Mouse (Mus musculus) C2C12 (cell line): ENCODE results near the gene Entpd6. TPM values are rescaled to one million over a fixed set of nuclear protein-coding genes. Genes with fewer than 3 reads are reported as not detected.

Experiments
- H3K27me3 ChIP-seq: one replicate; pipeline ENCODE4 v1.6.1; 2011; ENCODE audit not compliant: control insufficient read depth, insufficient read depth, insufficient read length
- H3K36me3 ChIP-seq: one replicate; pipeline ENCODE4 v1.6.1; 2011; ENCODE audit not compliant: control insufficient read depth, insufficient read depth
- H3K4me3 ChIP-seq: one replicate; pipeline ENCODE4 v1.5.1; 2011; ENCODE audit warnings: mild to moderate bottlenecking, control low read depth; ENCODE audit not compliant: poor library complexity, insufficient read depth, severe bottlenecking
- H3K79me2 ChIP-seq: one replicate; pipeline ENCODE4 v1.6.1; 2011; ENCODE audit not compliant: control insufficient read depth, insufficient read depth
- H3K79me3 ChIP-seq: one replicate; pipeline ENCODE4 v1.6.1; 2011; ENCODE audit warnings: low read depth, control low read depth
- H3ac ChIP-seq: one replicate; pipeline ENCODE3; 2011; ENCODE audit warnings: low read depth; ENCODE audit not compliant: control insufficient read depth, insufficient read length
- CEBPB ChIP-seq: IDR thresholded peaks from one replicate; pipeline ENCODE4 v1.6.1; 2011; ENCODE audit warnings: low read depth, mild to moderate bottlenecking, control low read depth, moderate library complexity
- CTCF ChIP-seq: IDR thresholded peaks from one replicate; pipeline ENCODE4 v1.5.1; 2011; ENCODE audit not compliant: control insufficient read depth, insufficient read depth, insufficient read length
- FOSL1 ChIP-seq: IDR thresholded peaks from one replicate; pipeline ENCODE4 v1.8.0; 2011; ENCODE audit warnings: mild to moderate bottlenecking, low read length; ENCODE audit not compliant: poor library complexity, insufficient read depth, severe bottlenecking
- MAX ChIP-seq: IDR thresholded peaks from one replicate; pipeline ENCODE4 v1.6.1; 2011; ENCODE audit warnings: mild to moderate bottlenecking, control low read depth
- MYOD1 ChIP-seq: IDR thresholded peaks from one replicate; pipeline ENCODE4 v1.6.1; 2011; ENCODE audit warnings: low read depth; ENCODE audit not compliant: control insufficient read depth, insufficient read length
- MYOG ChIP-seq: IDR thresholded peaks from one replicate; pipeline ENCODE4 v1.6.1; 2011; ENCODE audit not compliant: control insufficient read depth, insufficient read length; ENCODE audit errors: extremely low read depth
- USF1 ChIP-seq: IDR thresholded peaks from one replicate; pipeline ENCODE4 v1.6.1; 2011; ENCODE audit warnings: low read depth, mild to moderate bottlenecking, control low read depth, moderate library complexity
- polyA plus RNA-seq: library from polyadenylated mRNA; unstranded; fragments of >200 nt; fragmentation: generic; extraction: Trizol; gene quantifications from one replicate; pipeline ENCODE4 v1.2.1, GENCODE M21; 2012; ENCODE audit warnings: missing spikeins

Gene Entpd6
- polyA plus RNA-seq, 1 experiment: 10.3 TPM

- no peak overlapping the region for H3K4me3 ChIP-seq
- H3K27me3 ChIP-seq: no peaks in the 10 kb centered on the region
- H3K79me2 ChIP-seq: no peaks in the 10 kb centered on the region
- TF ChIP-seq USF1 (no peak), MYOD1 (no peak), MYOG (no peak), CTCF (no peak)
- no peaks in the 10 kb centered on the region for H3K79me3 ChIP-seq
- H3K36me3 ChIP-seq: peaks cover 9% of the 10 kb centered on the region
- H3ac ChIP-seq: no peak overlapping the region
Measured at GRCm38 (mm10) chr2:150765619-150766018, 16.8 kb downstream of the Entpd6 start.

- no peaks in the 10 kb centered on the region for H3K79me3 ChIP-seq
- no peaks in the 10 kb centered on the region for H3K27me3 ChIP-seq
- H3K4me3 ChIP-seq: no peak overlapping the region
- no peaks in the 10 kb centered on the region for H3K79me2 ChIP-seq
- peaks cover 8% of the 10 kb centered on the region for H3K36me3 ChIP-seq
- no peak overlapping the region for H3ac ChIP-seq
- TF ChIP-seq MAX (no peak), FOSL1 (no peak), CEBPB (no peak), CTCF (no peak)
Measured at GRCm38 (mm10) chr2:150766083-150766862, 17.4 kb downstream of the Entpd6 start.

GRCm38 (mm10) chr2:150768678-150769077 is 19.8 kb downstream of the Entpd6 start:
- Histone ChIP-seq H3K36me3 (peaks cover 9% of the 10 kb centered on the region), H3ac (no peak overlapping the region), H3K79me2 (no peaks in the 10 kb centered on the region), H3K79me3 (no peaks in the 10 kb centered on the region), H3K4me3 (no peak overlapping the region), H3K27me3 (no peaks in the 10 kb centered on the region)
- TF ChIP-seq CTCF (no peak), MAX (no peak), USF1 (no peak), FOSL1 (no peak), MYOD1 (no peak), MYOG (no peak), CEBPB (no peak)

- Histone ChIP-seq H3K4me3 (no peak overlapping the region), H3K79me3 (no peaks in the 10 kb centered on the region), H3K36me3 (peaks cover 9% of the 10 kb centered on the region), H3K79me2 (no peaks in the 10 kb centered on the region), H3K27me3 (no peaks in the 10 kb centered on the region), H3ac (no peak overlapping the region)
- TF ChIP-seq CTCF (no peak), CEBPB (no peak)
Measured at GRCm38 (mm10) chr2:150770747-150771146, 21.9 kb downstream of the Entpd6 start.

- H3K79me2 ChIP-seq: no peaks in the 10 kb centered on the region
- H3K4me3 ChIP-seq: no peak overlapping the region
- H3K36me3 ChIP-seq: peaks cover 9% of the 10 kb centered on the region
- H3K27me3 ChIP-seq: no peaks in the 10 kb centered on the region
- no peaks in the 10 kb centered on the region for H3K79me3 ChIP-seq
- TF ChIP-seq CTCF (no peak), MAX (no peak), MYOD1 (no peak), CEBPB (no peak), MYOG (no peak), USF1 (no peak), FOSL1 (no peak)
- no peak overlapping the region for H3ac ChIP-seq
Measured at GRCm38 (mm10) chr2:150771169-150771568, 22.3 kb downstream of the Entpd6 start.

- Histone ChIP-seq H3K36me3 (peaks cover 9% of the 10 kb centered on the region), H3K4me3 (no peak overlapping the region), H3K79me3 (no peaks in the 10 kb centered on the region), H3K79me2 (no peaks in the 10 kb centered on the region), H3K27me3 (no peaks in the 10 kb centered on the region), H3ac (no peak overlapping the region)
- TF ChIP-seq USF1 (no peak), MYOD1 (no peak), CEBPB (no peak), CTCF (no peak), MYOG (no peak), MAX (no peak), FOSL1 (no peak)
Measured at GRCm38 (mm10) chr2:150771996-150772395, 23.2 kb downstream of the Entpd6 start.
